Mouse (Mus musculus): ENCODE measurements at regions not wholly inside any gene's neighbourhood (a gene's known extent, or its start where the extent isn't known, plus 50 kb on each side); places are given as distances from the start of the nearest gene placed in this dataset.

DNA sequence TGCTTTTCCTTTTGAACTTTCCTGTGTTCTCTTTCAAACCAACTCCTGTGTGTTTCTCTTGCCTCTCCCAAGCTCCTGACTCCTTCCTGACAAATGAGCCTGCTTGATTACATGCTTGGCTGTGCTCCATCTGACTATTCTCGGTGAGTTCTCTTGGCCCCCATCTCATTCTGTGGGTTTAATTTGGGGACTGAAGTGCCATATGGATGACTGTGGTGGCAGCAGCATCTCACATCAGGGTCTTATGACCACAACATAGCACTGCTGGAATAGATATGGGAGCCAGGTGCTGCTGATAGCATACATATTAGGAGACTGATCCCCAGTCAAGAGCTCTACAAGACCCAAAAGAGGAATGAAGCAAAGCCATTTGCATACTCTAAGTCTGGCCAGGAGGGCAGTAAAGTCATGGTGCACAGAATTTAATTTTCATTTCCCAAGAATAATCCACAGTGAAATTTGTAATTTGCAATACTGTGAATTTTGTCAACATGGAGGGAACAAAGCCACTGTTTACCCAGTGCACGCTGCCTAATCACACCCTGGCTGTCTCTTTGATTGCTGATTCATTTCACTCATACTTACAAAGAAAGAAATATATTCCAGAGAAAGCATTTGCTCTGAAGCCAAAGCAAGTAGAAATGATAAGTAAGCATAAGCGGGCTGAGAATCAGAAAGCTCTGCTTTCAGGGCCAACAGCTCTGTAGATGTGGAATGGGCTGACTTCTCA lies 1478.4 kb upstream of the Gm7489 start:
- Histone ChIP-seq H3K27me3 (ENCODE audit: control insufficient read depth, insufficient read depth, low read depth, low read length) (no peaks in the 10 kb centered on the region), H3K9me3 (replicated peaks; ENCODE audit: control insufficient read depth, low read length) (no peaks in the 10 kb centered on the region), H3K9ac (ENCODE audit: low read depth, low read length) (no peak overlapping the region), H3K4me3 (ENCODE audit: low read depth, low read length) (no peak overlapping the region), H3K4me2 (ENCODE audit: low read depth, low read length) (no peak overlapping the region), H3K27ac (ENCODE audit: low read length) (no peak overlapping the region), H3K4me1 (ENCODE audit: control insufficient read depth, low read depth, low read length) (no peaks in the 10 kb centered on the region), H3K36me3 (ENCODE audit: control insufficient read depth, insufficient read depth) (no peaks in the 10 kb centered on the region)
- no peak for ATAC-seq (ENCODE audit: low read depth)
- WGBS (ENCODE audit: insufficient replicate concordance), result 57% methylated on average over 3 of the region's 3 CpGs

DNA sequence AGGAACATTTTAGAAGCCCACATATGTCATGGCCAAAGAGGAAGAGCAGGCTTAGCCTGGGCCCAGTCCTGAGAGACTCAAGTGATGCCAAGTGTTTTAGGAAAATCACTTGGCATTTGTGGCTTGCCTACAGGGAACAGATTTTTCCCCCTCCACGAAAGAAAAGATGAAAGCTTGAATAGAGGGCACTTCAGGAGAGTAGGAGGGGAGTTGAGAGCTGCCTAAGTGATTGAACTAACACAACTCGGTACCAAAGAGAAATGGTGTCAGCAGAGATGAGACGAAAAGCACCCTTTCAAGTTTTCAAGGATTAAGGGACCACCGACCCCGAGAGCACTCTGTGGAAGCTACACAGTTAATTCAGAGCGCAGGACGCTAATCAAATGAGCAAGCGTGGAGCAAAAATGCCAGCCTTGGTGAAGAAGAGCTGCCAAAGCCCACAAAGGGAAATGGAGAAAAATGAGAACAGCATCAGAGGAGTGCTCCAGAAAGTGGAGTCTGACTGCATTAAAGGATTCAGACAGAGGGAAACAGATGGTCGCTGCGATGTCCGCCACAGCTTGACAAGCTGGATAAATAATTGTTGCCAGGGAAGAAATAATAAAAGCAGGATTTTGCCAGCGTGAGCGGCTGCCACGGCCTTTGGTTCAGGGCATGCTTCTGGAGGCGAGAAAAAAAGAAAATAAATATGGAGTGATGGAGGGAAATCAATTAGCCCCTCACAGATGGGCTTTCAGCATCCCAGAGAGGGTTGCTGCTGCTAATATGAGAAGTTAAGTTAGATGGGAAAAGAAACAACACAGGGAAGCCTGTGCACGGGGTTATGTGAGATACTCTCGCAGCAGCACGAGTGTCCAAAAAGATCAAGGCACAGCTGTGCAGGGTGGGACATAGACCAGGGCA lies 1471.6 kb upstream of the Gm7489 start:
- Histone ChIP-seq H3K36me3 (ENCODE audit: control insufficient read depth, insufficient read depth) (no peaks in the 10 kb centered on the region), H3K27ac (ENCODE audit: low read length) (no peak overlapping the region), H3K9me3 (replicated peaks; ENCODE audit: control insufficient read depth, low read length) (no peaks in the 10 kb centered on the region), H3K4me3 (ENCODE audit: low read depth, low read length) (no peak overlapping the region), H3K9ac (ENCODE audit: low read depth, low read length) (no peak overlapping the region), H3K4me2 (ENCODE audit: low read depth, low read length) (no peak overlapping the region), H3K27me3 (ENCODE audit: control insufficient read depth, insufficient read depth, low read depth, low read length) (no peaks in the 10 kb centered on the region), H3K4me1 (ENCODE audit: control insufficient read depth, low read depth, low read length) (no peaks in the 10 kb centered on the region)
- WGBS (ENCODE audit: insufficient replicate concordance), result 49% methylated on average over 18 of the region's 18 CpGs
- ATAC-seq (ENCODE audit: low read depth), result no peak

DNA sequence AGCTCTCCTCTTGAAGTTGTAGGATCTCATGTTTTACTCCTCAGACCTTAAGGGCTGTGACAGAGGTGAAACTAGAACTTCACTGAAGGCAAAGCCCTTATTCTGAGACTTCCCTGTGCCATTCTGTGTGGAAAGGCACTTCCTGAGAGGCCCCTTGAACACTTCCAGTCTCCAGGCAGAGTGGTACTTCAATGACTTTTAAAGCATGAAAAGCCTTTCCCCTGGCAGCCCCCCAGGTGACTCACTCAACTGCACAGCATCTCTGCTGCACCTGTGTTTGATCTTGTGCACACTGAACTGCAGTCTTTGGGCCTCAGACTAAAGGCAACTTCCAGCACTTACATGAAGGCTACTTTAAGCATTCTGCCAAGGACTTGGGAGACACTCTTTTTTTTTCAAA lies 1458.7 kb upstream of the Gm7489 start:
- H3K36me3 ChIP-seq (ENCODE audit: control insufficient read depth, insufficient read depth), result no peaks in the 10 kb centered on the region
- H3K27ac ChIP-seq (ENCODE audit: low read length), result no peak overlapping the region
- H3K4me3 ChIP-seq (ENCODE audit: low read depth, low read length), result no peak overlapping the region
- ATAC-seq (ENCODE audit: low read depth), result no peak
- H3K9ac ChIP-seq (ENCODE audit: low read depth, low read length), result no peak overlapping the region
- no peak overlapping the region for H3K4me2 ChIP-seq (ENCODE audit: low read depth, low read length)
- no peaks in the 10 kb centered on the region for H3K4me1 ChIP-seq (ENCODE audit: control insufficient read depth, low read depth, low read length)
- H3K27me3 ChIP-seq (ENCODE audit: control insufficient read depth, insufficient read depth, low read depth, low read length), result no peaks in the 10 kb centered on the region
- no peaks in the 10 kb centered on the region for H3K9me3 ChIP-seq (replicated peaks; ENCODE audit: control insufficient read depth, low read length)

DNA sequence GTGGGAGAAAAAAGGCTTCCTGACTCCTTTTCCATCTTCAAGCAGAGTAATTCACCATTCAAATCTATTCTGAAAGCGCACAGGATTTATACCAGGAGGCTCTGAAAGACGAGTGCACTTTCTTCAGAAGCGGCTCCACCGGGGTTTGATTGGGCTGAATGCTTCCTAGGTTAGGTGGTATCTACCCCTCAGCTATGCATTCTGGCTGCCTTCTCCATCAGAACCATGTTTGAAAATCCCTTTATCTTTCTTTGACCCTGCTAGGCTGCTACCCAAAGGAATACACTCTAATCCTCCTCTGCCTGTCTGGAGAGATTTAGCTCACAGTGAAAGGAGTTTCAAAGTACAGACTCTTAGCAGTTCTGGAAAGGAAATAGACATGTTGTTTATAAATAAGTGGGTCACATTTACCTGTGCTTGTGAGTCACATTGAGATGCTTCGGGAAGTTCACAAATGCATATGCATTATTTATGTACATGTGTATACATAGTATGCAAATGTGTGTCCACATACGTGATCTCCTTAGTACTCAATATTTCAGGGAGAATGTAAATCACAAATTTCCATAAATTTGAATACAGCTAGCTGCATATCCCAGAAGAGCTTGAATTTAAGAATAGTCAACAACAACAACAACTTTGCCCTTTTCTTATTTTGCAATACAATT lies 1454.1 kb upstream of the Gm7489 start:
- 64% methylated on average over 6 of the region's 6 CpGs for WGBS (ENCODE audit: insufficient replicate concordance)
- no peaks in the 10 kb centered on the region for H3K9me3 ChIP-seq (replicated peaks; ENCODE audit: control insufficient read depth, low read length)
- no peak overlapping the region for H3K4me3 ChIP-seq (ENCODE audit: low read depth, low read length)
- no peak overlapping the region for H3K9ac ChIP-seq (ENCODE audit: low read depth, low read length)
- H3K27me3 ChIP-seq (ENCODE audit: control insufficient read depth, insufficient read depth, low read depth, low read length), result no peaks in the 10 kb centered on the region
- no peak overlapping the region for H3K4me2 ChIP-seq (ENCODE audit: low read depth, low read length)
- H3K27ac ChIP-seq (ENCODE audit: low read length), result no peak overlapping the region
- H3K4me1 ChIP-seq (ENCODE audit: control insufficient read depth, low read depth, low read length), result no peaks in the 10 kb centered on the region
- no peaks in the 10 kb centered on the region for H3K36me3 ChIP-seq (ENCODE audit: control insufficient read depth, insufficient read depth)
- ATAC-seq (ENCODE audit: low read depth), result no peak

DNA sequence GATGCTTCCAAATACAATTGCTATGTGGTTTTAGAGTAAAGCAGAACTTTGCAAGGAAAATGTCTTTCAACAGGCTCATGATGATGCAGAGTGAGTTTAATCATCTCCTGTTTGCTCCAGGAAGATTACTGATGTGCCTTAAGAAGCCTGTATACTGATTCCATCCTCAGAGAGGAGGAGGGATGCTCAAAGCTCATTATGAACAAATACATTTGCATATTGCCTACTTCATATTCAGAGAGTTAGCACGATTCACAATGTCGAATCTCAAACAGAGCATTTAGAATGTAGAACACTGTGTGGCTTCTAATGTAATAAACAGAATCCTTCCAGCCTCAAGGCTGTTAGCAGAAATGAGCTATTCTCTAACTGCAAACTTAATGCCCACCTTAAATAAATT lies 1451.1 kb upstream of the Gm7489 start:
- WGBS (ENCODE audit: insufficient replicate concordance), result 59% methylated on average over 2 of the region's 2 CpGs
- no peaks in the 10 kb centered on the region for H3K27me3 ChIP-seq (ENCODE audit: control insufficient read depth, insufficient read depth, low read depth, low read length)
- H3K9ac ChIP-seq (ENCODE audit: low read depth, low read length), result no peak overlapping the region
- H3K9me3 ChIP-seq (replicated peaks; ENCODE audit: control insufficient read depth, low read length), result no peaks in the 10 kb centered on the region
- H3K4me2 ChIP-seq (ENCODE audit: low read depth, low read length), result no peak overlapping the region
- H3K4me1 ChIP-seq (ENCODE audit: control insufficient read depth, low read depth, low read length), result no peaks in the 10 kb centered on the region
- no peak overlapping the region for H3K27ac ChIP-seq (ENCODE audit: low read length)
- H3K4me3 ChIP-seq (ENCODE audit: low read depth, low read length), result no peak overlapping the region
- ATAC-seq (ENCODE audit: low read depth), result no peak
- no peaks in the 10 kb centered on the region for H3K36me3 ChIP-seq (ENCODE audit: control insufficient read depth, insufficient read depth)

DNA sequence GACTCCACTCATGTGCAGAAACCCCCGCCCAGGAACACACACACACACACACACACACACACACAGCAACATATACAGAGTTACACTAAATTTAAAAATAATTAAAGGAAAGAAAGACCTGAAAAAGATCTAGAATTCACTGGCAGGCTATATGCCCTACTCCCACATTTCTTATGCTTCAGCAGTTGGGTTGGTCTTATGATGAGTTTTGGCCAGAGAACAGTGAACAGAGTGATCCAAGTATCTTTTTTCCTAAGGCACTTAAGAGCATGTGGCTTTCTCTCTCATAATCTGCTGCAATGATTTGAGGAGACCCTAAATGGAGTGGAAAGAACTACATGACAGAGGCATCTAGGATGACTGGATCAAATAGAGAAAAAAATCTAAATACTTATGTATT lies 1446.3 kb upstream of the Gm7489 start:
- H3K4me1 ChIP-seq (ENCODE audit: control insufficient read depth, low read depth, low read length), result no peaks in the 10 kb centered on the region
- H3K9me3 ChIP-seq (replicated peaks; ENCODE audit: control insufficient read depth, low read length), result no peaks in the 10 kb centered on the region
- H3K4me2 ChIP-seq (ENCODE audit: low read depth, low read length), result no peak overlapping the region
- H3K27me3 ChIP-seq (ENCODE audit: control insufficient read depth, insufficient read depth, low read depth, low read length), result no peaks in the 10 kb centered on the region
- H3K27ac ChIP-seq (ENCODE audit: low read length), result no peak overlapping the region
- 58% methylated on average over 1 of the region's 1 CpGs for WGBS (ENCODE audit: insufficient replicate concordance)
- no peaks in the 10 kb centered on the region for H3K36me3 ChIP-seq (ENCODE audit: control insufficient read depth, insufficient read depth)
- no peak for ATAC-seq (ENCODE audit: low read depth)
- no peak overlapping the region for H3K9ac ChIP-seq (ENCODE audit: low read depth, low read length)
- no peak overlapping the region for H3K4me3 ChIP-seq (ENCODE audit: low read depth, low read length)

DNA sequence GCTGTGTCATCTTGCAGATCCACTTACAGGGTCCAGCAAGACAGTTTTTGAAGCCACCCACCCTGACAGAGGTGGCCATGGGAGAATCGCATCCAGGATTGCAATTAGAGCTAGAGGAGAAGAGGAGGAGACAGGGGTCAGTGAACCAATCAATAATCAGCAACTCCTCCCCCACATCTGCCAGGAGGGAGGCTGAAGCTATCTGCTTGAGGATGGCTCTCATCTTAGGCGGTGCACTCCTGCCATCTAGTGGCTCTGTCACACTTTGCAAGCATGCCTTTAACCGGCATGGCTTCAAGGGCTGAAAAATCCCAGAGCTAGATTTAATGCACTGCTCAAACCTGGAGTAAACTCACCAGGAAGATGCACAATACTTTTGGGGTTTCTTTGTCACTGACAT lies 1425.9 kb upstream of the Gm7489 start:
- H3K36me3 ChIP-seq (ENCODE audit: control insufficient read depth, insufficient read depth), result no peaks in the 10 kb centered on the region
- ATAC-seq (ENCODE audit: low read depth), result peak; percentile 27; the same call in 1 of the 2 replicates

DNA sequence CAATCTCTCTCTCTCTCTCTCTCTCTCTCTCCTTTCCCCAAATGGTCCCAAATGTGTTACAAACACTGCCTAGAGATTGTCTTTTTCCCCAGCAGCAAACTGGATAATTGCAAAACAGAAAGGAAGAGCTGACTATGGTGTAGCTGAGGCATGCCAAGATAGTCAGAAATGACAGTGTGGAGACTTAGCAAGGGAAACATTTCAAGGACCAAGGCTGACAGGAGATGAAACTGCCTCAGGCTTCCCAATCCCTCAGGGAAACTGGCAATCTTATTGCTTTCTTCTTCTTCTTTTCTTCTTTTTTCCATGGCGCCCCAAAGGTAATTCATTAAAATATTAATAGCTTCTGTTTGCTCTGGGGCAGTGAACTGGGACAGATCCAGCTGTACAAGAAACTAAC lies 1425.4 kb upstream of the Gm7489 start:
- Histone ChIP-seq H3K9ac (ENCODE audit: low read depth, low read length) (no peak overlapping the region), H3K36me3 (ENCODE audit: control insufficient read depth, insufficient read depth) (no peaks in the 10 kb centered on the region), H3K27ac (ENCODE audit: low read length) (no peak overlapping the region), H3K4me2 (ENCODE audit: low read depth, low read length) (no peak overlapping the region), H3K4me3 (ENCODE audit: low read depth, low read length) (no peak overlapping the region), H3K4me1 (ENCODE audit: control insufficient read depth, low read depth, low read length) (no peaks in the 10 kb centered on the region), H3K9me3 (replicated peaks; ENCODE audit: control insufficient read depth, low read length) (no peaks in the 10 kb centered on the region), H3K27me3 (ENCODE audit: control insufficient read depth, insufficient read depth, low read depth, low read length) (no peaks in the 10 kb centered on the region)
- WGBS (ENCODE audit: insufficient replicate concordance), result 67% methylated on average over 1 of the region's 1 CpGs
- ATAC-seq (ENCODE audit: low read depth), result no peak

More for the DNA sequence above, 1425.9 kb upstream of the Gm7489 start:
- no peak overlapping the region for H3K4me2 ChIP-seq (ENCODE audit: low read depth, low read length)
- no peak overlapping the region for H3K27ac ChIP-seq (ENCODE audit: low read length)
- no peak overlapping the region for H3K4me3 ChIP-seq (ENCODE audit: low read depth, low read length)
- no peaks in the 10 kb centered on the region for H3K9me3 ChIP-seq (replicated peaks; ENCODE audit: control insufficient read depth, low read length)
- WGBS (ENCODE audit: insufficient replicate concordance), result 1% methylated on average over 3 of the region's 3 CpGs
- H3K27me3 ChIP-seq (ENCODE audit: control insufficient read depth, insufficient read depth, low read depth, low read length), result no peaks in the 10 kb centered on the region
- no peak overlapping the region for H3K9ac ChIP-seq (ENCODE audit: low read depth, low read length)
- H3K4me1 ChIP-seq (ENCODE audit: control insufficient read depth, low read depth, low read length), result no peaks in the 10 kb centered on the region

Data from liver, embryonic 16.5 days (tissue).